Mouse (Mus musculus) heart, embryonic 12.5 days (tissue): Measurements from ENCODE around the gene Tmem138. TPM values are rescaled to one million over a fixed set of nuclear protein-coding genes. Genes with fewer than 3 reads are reported as not detected.

Experiments used
- ATAC-seq: fragments of 200-750 bp; cut with Nextera tagmentation; 2 replicates; pipeline ENCODE4 v1.8.0; 2017; ENCODE audit warnings: moderate TSS enrichment, moderate library complexity; ENCODE audit not compliant: insufficient number of reproducible peaks, low FRiP score
- H3K27ac ChIP-seq: fragments of 300-500 bp; sonication (generic); 2 replicates; pipeline ENCODE4 v1.5.1; 2016; ENCODE audit warnings: mild to moderate bottlenecking, moderate library complexity; ENCODE audit not compliant: poor library complexity, severe bottlenecking
- H3K27me3 ChIP-seq: fragments of 300-500 bp; sonication (generic); replicated peaks from 2 replicates; pipeline ENCODE4 v1.6.1; 2016; ENCODE audit warnings: mild to moderate bottlenecking, moderate library complexity
- H3K36me3 ChIP-seq: fragments of 300-500 bp; sonication (generic); 2 replicates; pipeline ENCODE4 v1.6.1; 2016; ENCODE audit warnings: mild to moderate bottlenecking, moderate library complexity
- H3K4me1 ChIP-seq: fragments of 300-500 bp; sonication (generic); replicated peaks from 2 replicates; pipeline ENCODE4 v1.6.1; 2016; ENCODE audit warnings: mild to moderate bottlenecking
- H3K4me2 ChIP-seq: fragments of 300-500 bp; sonication (generic); 2 replicates; pipeline ENCODE4 v1.6.1; 2016; ENCODE audit warnings: mild to moderate bottlenecking, moderate library complexity
- H3K4me3 ChIP-seq: fragments of 300-500 bp; sonication (generic); 2 replicates; pipeline ENCODE4 v1.5.1; 2016; ENCODE audit warnings: mild to moderate bottlenecking
- H3K9ac ChIP-seq: fragments of 300-500 bp; sonication (generic); 2 replicates; pipeline ENCODE4 v1.6.1; 2016; ENCODE audit warnings: mild to moderate bottlenecking, moderate library complexity
- H3K9me3 ChIP-seq: fragments of 300-500 bp; sonication (generic); replicated peaks from 2 replicates; pipeline ENCODE4 v1.6.1; 2016; ENCODE audit warnings: mild to moderate bottlenecking, moderate library complexity
- WGBS: fragments of 180-500 bp; shearing (Covaris S2); methylation state at CpG from one replicate; pipeline ENCODE4 v1.1.7; 2016; 5-methylcytosine and 5-hydroxymethylcytosine counted together
- polyA plus RNA-seq: library from polyadenylated mRNA; unstranded; fragments of >200 nt; fragmentation: Nextera tagmentation; extraction: Ambion mirVana; gene quantifications from 2 replicates; pipeline ENCODE4 v1.2.1, GENCODE M21; 2016

Gene Tmem138
- polyA plus RNA-seq, 1 experiment from 2014 or later, result 26.2 TPM

DNA sequence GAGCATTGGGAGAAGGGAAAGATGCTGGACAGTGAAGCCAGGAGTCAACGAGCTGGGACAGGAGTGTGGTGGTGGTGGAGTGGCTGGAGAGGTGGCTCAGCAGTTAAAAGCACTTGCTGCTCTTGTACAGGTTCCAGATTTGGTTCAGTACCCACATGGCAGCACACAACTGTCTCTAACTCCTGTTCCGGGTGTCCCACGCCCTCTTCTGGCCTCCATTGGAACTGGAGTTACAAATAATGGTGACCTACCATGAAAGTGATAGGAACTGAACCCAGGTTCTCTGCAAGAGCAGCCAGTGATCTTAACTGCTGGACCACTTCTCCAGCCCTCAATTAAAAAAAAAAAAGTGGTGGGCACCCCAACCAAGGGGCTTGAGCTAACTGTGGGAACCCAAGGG is 21.0 kb upstream of the Tmem138 start:
- Histone ChIP-seq H3K27ac (no peak overlapping the region), H3K27me3 (no peaks in the 10 kb centered on the region), H3K4me3 (no peak overlapping the region), H3K9ac (no peak overlapping the region), H3K9me3 (no peaks in the 10 kb centered on the region), H3K4me2 (no peak overlapping the region), H3K36me3 (peaks cover 52% of the 10 kb centered on the region), H3K4me1 (peaks cover 8% of the 10 kb centered on the region)
- WGBS, result 31% methylated on average over 3 of the region's 3 CpGs
- no peak for ATAC-seq

DNA sequence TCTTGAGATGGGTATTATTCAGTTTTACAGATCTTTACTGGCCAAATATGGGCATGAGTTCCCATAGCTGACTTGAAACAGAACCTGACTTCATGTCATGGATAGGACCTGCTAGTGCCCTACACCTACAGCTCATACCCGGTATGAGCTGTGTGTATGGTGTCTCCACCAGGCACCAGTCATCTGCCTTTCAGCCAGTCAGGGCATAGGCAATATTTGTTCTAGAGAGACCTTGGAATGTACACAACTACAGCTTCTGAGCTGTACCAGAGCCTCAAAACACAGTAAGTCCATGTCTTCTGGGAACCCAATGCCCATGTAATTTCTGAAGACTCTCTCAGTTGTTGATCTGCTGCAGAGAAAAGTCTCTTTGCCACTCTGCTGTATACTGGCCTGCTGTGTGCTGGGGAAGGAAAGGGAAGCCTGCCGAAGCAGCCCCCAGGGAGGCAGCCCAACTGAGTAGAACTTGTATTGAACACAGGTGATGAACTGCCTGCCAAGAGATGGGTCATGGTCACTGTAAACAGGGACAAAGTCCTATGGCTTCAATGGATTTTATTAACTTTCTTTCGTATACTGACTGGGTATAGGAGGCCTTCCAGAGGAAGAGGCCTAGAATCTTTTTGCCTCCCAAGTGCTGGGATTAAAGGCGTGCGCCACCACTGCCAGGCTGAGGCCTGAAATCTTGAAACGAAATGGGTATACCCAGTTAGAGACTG is 14.7 kb upstream of the Tmem138 start:
- Histone ChIP-seq H3K36me3 (peaks cover 67% of the 10 kb centered on the region), H3K4me1 (no peaks in the 10 kb centered on the region), H3K9me3 (no peaks in the 10 kb centered on the region), H3K9ac (no peak overlapping the region), H3K4me3 (no peak overlapping the region), H3K27ac (no peak overlapping the region), H3K4me2 (no peak overlapping the region), H3K27me3 (no peaks in the 10 kb centered on the region)
- no peak for ATAC-seq
- WGBS, result 87% methylated on average over 6 of the region's 6 CpGs

DNA sequence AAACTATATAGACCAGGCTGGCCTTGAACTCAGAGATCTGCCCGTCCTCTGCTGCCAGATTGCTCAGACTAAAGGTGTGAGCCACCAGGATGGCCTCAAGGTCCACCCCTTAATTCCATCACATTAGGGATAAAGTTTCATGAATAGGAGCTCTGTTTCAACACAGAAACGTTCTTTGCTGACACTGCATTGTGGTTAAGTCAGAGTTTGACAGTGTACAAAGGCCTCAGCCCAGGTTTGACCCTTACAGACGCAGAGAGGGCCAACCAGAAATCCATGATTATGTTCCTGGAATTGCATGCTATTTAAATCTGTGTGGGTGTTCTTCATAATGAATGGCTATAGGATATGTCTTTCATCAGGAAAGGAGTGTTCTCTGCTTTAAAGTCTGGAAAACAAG is 13.1 kb upstream of the Tmem138 start:
- WGBS, result 67% methylated on average over 3 of the region's 3 CpGs
- no peaks in the 10 kb centered on the region for H3K9me3 ChIP-seq
- no peak overlapping the region for H3K4me3 ChIP-seq
- ATAC-seq, result no peak
- no peak overlapping the region for H3K27ac ChIP-seq
- peaks cover 56% of the 10 kb centered on the region for H3K36me3 ChIP-seq
- no peaks in the 10 kb centered on the region for H3K4me1 ChIP-seq
- H3K9ac ChIP-seq, result no peak overlapping the region
- H3K27me3 ChIP-seq, result no peaks in the 10 kb centered on the region
- no peak overlapping the region for H3K4me2 ChIP-seq

DNA sequence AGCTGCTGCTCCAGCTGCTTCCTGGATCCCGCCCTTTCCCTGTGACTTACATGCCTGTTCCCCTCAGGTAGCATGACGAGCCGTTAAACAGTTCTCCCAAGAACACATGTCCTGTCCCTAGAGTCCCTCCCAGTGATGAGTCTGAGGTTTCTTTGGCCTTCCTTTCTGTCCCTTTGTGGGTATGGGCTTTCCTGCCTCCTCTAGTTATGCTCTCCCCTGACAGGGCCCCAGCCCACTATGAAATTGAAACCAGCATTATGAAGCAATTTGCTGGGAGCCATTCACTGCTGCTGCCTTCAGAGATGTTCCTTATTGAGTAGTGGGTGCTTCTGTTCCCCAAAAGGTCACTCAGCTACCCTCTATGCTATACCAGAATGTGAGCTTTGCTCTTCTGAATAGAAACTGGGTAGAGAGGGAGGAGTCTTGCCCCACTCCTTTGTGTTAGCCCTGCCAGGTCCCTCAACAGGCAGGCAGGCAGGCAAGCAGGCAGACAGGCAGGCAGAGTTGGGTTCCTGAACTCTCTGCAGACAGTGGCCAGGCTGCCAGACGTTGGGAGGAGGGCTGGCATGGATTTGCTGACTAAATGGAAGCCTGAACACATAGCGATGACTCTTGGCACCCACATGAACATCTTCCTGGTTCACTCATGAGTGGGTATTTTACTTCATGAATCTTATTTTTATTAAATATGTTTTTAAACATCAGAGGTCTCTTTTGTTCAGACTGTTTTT is 12.1 kb upstream of the Tmem138 start:
- H3K27me3 ChIP-seq, result no peaks in the 10 kb centered on the region
- H3K9me3 ChIP-seq, result no peaks in the 10 kb centered on the region
- H3K4me3 ChIP-seq, result no peak overlapping the region
- no peak overlapping the region for H3K9ac ChIP-seq
- no peak overlapping the region for H3K4me2 ChIP-seq
- no peaks in the 10 kb centered on the region for H3K4me1 ChIP-seq
- H3K36me3 ChIP-seq, result peaks cover 50% of the 10 kb centered on the region
- ATAC-seq, result no peak
- 76% methylated on average over 5 of the region's 5 CpGs for WGBS
- H3K27ac ChIP-seq, result no peak overlapping the region

DNA sequence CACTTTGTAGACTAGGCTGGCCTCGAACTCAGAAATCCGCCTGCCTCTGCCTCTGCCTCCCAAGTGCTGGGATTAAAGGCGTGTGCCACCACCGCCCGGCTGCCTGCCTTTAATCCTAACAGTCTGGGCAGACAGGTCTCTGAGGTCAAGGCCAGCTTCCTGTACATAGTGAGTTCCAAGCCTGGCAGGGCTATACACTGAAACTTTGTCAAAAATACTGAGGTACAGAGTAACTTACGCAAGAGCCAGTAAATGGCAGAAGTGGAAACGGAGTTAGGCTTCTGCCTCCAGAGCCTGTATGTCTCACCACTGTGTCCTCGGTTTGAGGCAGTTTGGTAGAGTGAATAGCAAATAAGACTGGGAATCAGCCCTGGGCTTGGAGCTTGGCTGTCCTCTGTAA is 10.1 kb upstream of the Tmem138 start:
- Histone ChIP-seq H3K27ac (no peak overlapping the region), H3K4me2 (no peak overlapping the region), H3K4me3 (no peak overlapping the region), H3K9ac (no peak overlapping the region), H3K27me3 (no peaks in the 10 kb centered on the region), H3K36me3 (peaks cover 37% of the 10 kb centered on the region), H3K4me1 (no peaks in the 10 kb centered on the region), H3K9me3 (no peaks in the 10 kb centered on the region)
- ATAC-seq, result no peak
- 84% methylated on average over 8 of the region's 8 CpGs for whole genome bisulfite sequencing

DNA sequence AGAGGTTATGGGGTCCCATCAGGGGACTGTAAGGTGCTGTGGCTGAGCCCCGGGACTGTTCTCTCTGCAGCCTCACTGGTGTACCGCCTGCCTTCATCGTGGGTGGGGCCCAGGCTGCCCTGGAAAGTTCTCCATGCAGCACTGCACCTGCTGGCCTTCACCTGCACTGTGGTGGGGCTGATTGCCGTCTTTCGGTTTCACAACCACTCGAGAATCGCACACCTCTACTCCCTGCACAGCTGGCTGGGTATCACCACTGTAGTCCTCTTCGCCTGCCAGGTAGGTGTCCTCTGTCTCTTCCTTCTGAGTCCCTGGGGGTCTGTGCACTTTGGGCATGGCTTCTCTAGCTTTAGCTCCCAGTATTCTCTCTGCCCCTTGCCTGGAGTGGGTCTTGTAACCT is 8.0 kb upstream of the Tmem138 start:
- Histone ChIP-seq H3K27ac (no peak overlapping the region), H3K4me1 (no peaks in the 10 kb centered on the region), H3K4me2 (no peak overlapping the region), H3K9ac (no peak overlapping the region), H3K27me3 (no peaks in the 10 kb centered on the region), H3K36me3 (peaks cover 38% of the 10 kb centered on the region), H3K4me3 (no peak overlapping the region), H3K9me3 (no peaks in the 10 kb centered on the region)
- ATAC-seq, result no peak
- WGBS, result 85% methylated on average over 8 of the region's 8 CpGs

DNA sequence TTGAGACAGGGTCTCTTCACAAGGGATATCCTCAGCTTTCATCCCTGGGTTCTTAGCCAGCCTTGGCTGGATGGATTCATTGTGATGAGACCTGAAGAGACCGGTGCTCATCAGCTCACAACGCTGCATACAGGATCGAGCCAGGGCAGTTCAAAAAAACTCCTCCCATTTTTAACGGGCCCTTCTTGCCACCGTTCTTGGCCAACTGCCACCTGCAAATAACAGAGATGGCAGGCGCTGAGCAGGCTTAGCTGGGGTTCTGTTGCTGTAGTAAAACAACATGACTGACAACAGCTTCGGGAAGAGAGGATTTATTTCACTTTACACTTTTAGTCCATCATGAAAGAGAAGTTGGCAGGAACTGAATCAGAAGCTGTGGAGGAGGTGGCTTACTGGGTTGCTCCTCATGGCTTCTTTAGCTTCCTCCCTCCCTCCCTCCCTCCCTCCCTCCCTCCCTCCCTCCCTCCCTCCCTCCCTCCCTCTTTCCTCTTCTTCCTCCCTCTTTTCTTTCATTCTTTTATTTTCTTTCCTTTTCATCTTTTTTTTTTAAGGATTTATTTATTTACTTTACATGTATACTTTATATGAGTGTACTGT is 6.5 kb upstream of the Tmem138 start:
- no peak overlapping the region for H3K9ac ChIP-seq
- no peak overlapping the region for H3K27ac ChIP-seq
- 64% methylated on average over 7 of the region's 7 CpGs for WGBS
- peaks cover 32% of the 10 kb centered on the region for H3K36me3 ChIP-seq
- no peak for ATAC-seq
- H3K4me3 ChIP-seq, result no peak overlapping the region
- no peak overlapping the region for H3K4me2 ChIP-seq
- no peaks in the 10 kb centered on the region for H3K9me3 ChIP-seq
- H3K27me3 ChIP-seq, result no peaks in the 10 kb centered on the region
- H3K4me1 ChIP-seq, result peaks cover 3% of the 10 kb centered on the region; the same call in 1 of the 2 replicates

DNA sequence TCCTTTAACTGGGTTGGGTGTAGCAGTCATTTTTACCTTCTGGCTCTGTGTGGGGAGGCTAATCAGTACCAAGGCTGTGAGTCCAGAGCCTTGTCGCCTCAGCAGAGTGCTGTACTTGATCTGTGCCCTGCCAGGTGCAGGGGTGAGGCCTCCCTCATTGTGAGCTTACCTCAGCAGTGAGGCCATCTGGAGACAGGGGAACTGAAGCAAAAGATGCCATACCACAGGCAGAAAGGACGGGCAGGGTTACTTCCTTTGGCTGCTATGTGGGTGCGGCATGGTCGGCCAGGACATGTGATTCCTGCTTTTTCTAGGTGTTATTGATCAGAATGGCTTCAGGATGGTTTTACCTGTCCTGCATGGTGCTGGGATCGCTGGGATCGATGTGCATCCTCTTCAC is 4.8 kb upstream of the Tmem138 start:
- Histone ChIP-seq H3K27me3 (no peaks in the 10 kb centered on the region), H3K4me1 (peaks cover 12% of the 10 kb centered on the region), H3K27ac (no peak overlapping the region), H3K9ac (no peak overlapping the region; the same call in 1 of the 2 replicates), H3K36me3 (peaks cover 22% of the 10 kb centered on the region), H3K4me2 (no peak overlapping the region), H3K9me3 (no peaks in the 10 kb centered on the region), H3K4me3 (no peak overlapping the region)
- ATAC-seq, result no peak
- WGBS, result 80% methylated on average over 6 of the region's 6 CpGs

DNA sequence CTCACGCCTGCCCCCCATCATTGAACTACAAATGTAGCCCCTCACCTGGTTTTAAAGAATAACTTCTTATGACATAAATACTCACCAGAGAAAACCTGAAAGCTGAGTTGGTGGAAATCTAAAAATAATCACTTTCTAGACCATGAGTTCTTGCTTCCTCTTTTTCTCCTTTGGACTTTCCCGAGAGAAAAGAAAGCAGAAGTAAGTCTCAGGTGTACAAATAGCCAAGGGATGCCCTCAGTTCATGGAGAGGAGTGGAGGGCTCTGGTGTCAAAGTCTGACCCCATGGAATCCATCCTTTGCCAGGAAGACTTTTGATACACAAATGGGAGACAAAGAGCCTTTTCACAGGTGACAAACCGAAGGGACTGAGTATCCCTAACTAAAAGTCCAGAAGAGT is 3.6 kb upstream of the Tmem138 start:
- H3K36me3 ChIP-seq, result peaks cover 22% of the 10 kb centered on the region
- H3K27ac ChIP-seq, result no peak overlapping the region
- peaks cover 16% of the 10 kb centered on the region for H3K4me1 ChIP-seq
- ATAC-seq, result no peak
- no peaks in the 10 kb centered on the region for H3K27me3 ChIP-seq
- H3K9ac ChIP-seq, result no peak overlapping the region
- H3K4me2 ChIP-seq, result no peak overlapping the region
- 64% methylated on average over 3 of the region's 3 CpGs for WGBS
- no peak overlapping the region for H3K4me3 ChIP-seq
- H3K9me3 ChIP-seq, result no peaks in the 10 kb centered on the region

DNA sequence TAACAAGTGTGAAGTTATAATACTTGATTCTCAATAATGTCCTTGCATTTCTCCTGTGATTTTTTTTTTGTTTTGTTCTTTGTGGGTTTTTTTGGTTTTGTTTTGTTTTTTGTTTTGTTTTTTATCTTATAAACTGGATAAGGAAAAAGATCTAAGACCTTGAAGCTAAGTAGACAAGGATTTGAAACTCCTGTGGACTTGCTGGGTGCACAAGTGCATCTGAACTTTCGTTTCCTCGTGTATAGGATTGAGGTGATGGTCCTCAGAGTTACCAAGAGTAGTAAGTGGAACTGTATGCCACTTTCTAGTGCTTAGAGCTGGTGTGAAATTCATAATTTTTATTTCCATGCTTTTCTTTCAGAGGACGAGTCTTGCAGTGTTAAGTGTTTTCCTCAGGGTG is 2.9 kb upstream of the Tmem138 start:
- H3K9me3 ChIP-seq, result no peaks in the 10 kb centered on the region
- H3K27me3 ChIP-seq, result no peaks in the 10 kb centered on the region
- H3K9ac ChIP-seq, result no peak overlapping the region
- H3K4me3 ChIP-seq, result no peak overlapping the region
- no peak for ATAC-seq
- peaks cover 20% of the 10 kb centered on the region for H3K36me3 ChIP-seq
- no peak overlapping the region for H3K27ac ChIP-seq
- peaks cover 16% of the 10 kb centered on the region for H3K4me1 ChIP-seq
- 75% methylated on average over 3 of the region's 3 CpGs for WGBS
- H3K4me2 ChIP-seq, result no peak overlapping the region

DNA sequence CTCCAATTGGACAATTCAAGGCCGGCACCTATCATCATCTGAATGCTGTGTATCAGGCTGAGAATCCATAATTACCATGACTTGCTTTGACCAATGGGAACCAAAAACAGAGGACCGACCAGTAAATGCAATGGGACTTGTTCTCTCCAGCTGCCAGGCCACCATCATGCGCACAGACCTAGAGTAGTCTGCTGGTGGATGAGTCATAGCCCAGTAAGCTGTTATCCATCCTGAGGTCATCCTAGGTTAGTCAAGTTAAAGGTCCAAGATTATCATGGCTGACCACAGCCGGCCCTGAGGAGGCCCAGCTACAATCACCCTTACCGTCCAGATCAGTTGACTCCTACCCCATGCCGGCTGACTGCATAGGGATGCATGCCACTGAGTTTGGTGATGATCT is 7.5 kb downstream of the Tmem138 start:
- Histone ChIP-seq H3K36me3 (peaks cover 62% of the 10 kb centered on the region), H3K27me3 (no peaks in the 10 kb centered on the region), H3K27ac (no peak overlapping the region), H3K4me2 (no peak overlapping the region), H3K4me3 (no peak overlapping the region), H3K4me1 (no peaks in the 10 kb centered on the region), H3K9me3 (no peaks in the 10 kb centered on the region), H3K9ac (no peak overlapping the region)
- 86% methylated on average over 6 of the region's 6 CpGs for WGBS
- ATAC-seq, result no peak
